Mouse (Mus musculus) ES-Bruce4 (cell line): ENCODE data around the gene Eid3. TPM values are rescaled to one million over a fixed set of nuclear protein-coding genes. Genes with fewer than 3 reads are reported as not detected.
A peak's percentile ranks its signal among the peaks of the same experiment; 100 is the strongest.

Experiments
- H3K27ac ChIP-seq: 2 replicates; pipeline ENCODE4 v1.5.1; 2012; ENCODE audit warnings: low read length, inconsistent platforms; ENCODE audit not compliant: insufficient read depth
- H3K27me3 ChIP-seq: 2 replicates; pipeline ENCODE4 v1.6.1; 2012; ENCODE audit warnings: mild to moderate bottlenecking, low read length, inconsistent platforms; ENCODE audit not compliant: control insufficient read depth, poor library complexity, insufficient read depth, severe bottlenecking
- H3K36me3 ChIP-seq: 2 replicates; pipeline ENCODE4 v1.6.1; 2012; ENCODE audit warnings: inconsistent platforms, mild to moderate bottlenecking, low read length, moderate library complexity; ENCODE audit not compliant: control insufficient read depth, poor library complexity, insufficient read depth, severe bottlenecking
- H3K4me1 ChIP-seq: one replicate; pipeline ENCODE4 v1.8.1; 2011; ENCODE audit warnings: low read length; ENCODE audit not compliant: control insufficient read depth, insufficient read depth
- H3K4me3 ChIP-seq: 2 replicates; pipeline ENCODE4 v1.5.1; 2011; ENCODE audit warnings: low read depth, mild to moderate bottlenecking, low read length
- H3K9ac ChIP-seq: 2 replicates; pipeline ENCODE4 v1.6.1; 2012; ENCODE audit warnings: low read depth, mild to moderate bottlenecking, inconsistent platforms; ENCODE audit not compliant: poor library complexity, severe bottlenecking
- H3K9me3 ChIP-seq: replicated peaks from 2 replicates; pipeline ENCODE4 v1.6.1; 2012; ENCODE audit warnings: mild to moderate bottlenecking, low read length, inconsistent platforms; ENCODE audit not compliant: control insufficient read depth, poor library complexity, insufficient read depth, severe bottlenecking
- CTCF ChIP-seq: IDR thresholded peaks from one replicate; pipeline ENCODE4 v1.8.1; 2011; ENCODE audit warnings: low read depth, low read length
- EP300 ChIP-seq: IDR thresholded peaks from 2 replicates; pipeline ENCODE4 v1.6.1; 2011; ENCODE audit warnings: low read depth, low read length; ENCODE audit not compliant: insufficient read depth
- POLR2A ChIP-seq: IDR thresholded peaks from one replicate; pipeline ENCODE4 v1.8.1; 2011; ENCODE audit warnings: low read length; ENCODE audit not compliant: insufficient read depth
- polyA plus RNA-seq: library from polyadenylated mRNA; stranded (reverse); fragments of >200 nt; gene quantifications from 2 replicates; pipeline ENCODE4 v1.2.4, GENCODE M21; 2011; ENCODE audit warnings: low read depth; ENCODE audit not compliant: missing spikeins, insufficient read depth, insufficient read length

The Eid3 gene
- polyA plus RNA-seq, 1 experiment: 12.7 TPM

DNA sequence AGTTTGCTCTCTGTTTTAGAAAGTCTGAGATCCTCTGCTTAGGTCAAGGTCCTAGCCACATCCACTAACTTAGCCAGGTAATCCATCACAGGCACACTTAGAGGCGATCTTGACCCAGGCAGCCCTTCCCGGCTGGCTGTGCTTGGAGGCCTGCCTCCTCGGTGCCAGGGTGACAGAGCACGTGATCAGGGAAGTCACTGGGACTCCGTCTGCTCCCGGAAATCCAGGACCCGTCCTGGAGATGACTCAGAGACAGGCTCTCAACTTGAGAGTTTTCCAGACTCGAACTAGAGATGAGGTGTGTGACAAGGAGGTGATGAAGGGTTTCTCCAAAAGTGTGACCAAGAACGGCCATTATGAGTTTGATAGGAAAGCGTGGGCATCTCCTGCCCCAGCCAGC lies 41.9 kb upstream of the Eid3 start:
- Histone ChIP-seq H3K9me3 (no peaks in the 10 kb centered on the region), H3K27me3 (no peaks in the 10 kb centered on the region), H3K4me3 (no peak overlapping the region), H3K27ac (no peak overlapping the region), H3K36me3 (no peaks in the 10 kb centered on the region), H3K4me1 (no peaks in the 10 kb centered on the region), H3K9ac (no peak overlapping the region)
- no peak for TF ChIP-seq EP300

DNA sequence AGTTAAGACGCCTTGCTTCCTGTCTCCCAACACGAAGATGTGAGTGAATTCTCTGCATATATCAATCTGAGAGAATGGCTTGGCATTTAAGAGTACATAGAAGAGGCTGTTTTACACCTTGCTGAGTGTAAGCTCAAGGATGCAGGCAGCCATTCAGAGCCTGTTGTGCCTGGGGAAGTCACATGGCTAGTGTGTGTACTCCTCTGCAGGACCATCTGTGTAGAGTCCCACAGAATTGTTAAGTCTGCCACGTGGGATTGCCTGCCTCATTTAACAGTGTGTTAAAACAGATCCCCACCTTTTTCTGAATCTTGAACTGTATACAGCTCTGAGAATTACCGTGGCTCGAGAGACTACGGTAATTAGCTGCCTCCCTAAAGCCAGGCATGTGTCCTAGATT lies 39.9 kb upstream of the Eid3 start:
- H3K4me1 ChIP-seq: no peaks in the 10 kb centered on the region
- no peak overlapping the region for H3K27ac ChIP-seq
- no peak overlapping the region for H3K9ac ChIP-seq
- H3K9me3 ChIP-seq: no peaks in the 10 kb centered on the region
- no peak overlapping the region for H3K4me3 ChIP-seq
- H3K27me3 ChIP-seq: no peaks in the 10 kb centered on the region
- TF ChIP-seq CTCF (no peak), EP300 (no peak), POLR2A (no peak)
- no peaks in the 10 kb centered on the region for H3K36me3 ChIP-seq

DNA sequence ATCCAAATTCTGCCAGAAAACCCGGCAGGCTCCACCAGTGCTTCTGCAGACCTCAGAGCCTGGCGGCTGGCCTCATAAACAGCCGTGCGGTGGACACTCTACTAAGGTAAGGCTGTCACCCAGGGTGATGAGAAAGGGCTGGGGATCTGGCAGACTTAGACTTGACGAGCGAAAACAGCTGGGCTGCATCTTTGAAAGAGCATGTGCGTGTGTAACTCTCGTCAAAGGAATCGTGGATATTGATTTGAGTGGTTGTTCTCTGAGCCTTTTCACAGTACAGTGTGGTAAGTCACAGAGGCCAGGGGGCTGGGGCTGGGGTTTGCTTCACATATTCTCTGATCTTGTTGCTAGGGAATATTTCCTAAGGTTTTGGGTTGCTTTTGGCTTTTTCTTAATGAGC lies 32.5 kb upstream of the Eid3 start, which contains the start of gene Txnrd1:
Gene Txnrd1 (plus strand): TSS at position 26 of the 400 bp plus-strand sequence.
- Histone ChIP-seq H3K9me3 (no peaks in the 10 kb centered on the region), H3K4me3 (no peak within 1 kb of the TSS), H3K27ac (no peak within 1 kb of the TSS), H3K36me3 (no peaks in the 10 kb centered on the region), H3K27me3 (no peaks in the 10 kb centered on the region), H3K4me1 (no peaks in the 10 kb centered on the region), H3K9ac (no peak within 1 kb of the TSS)
- TF ChIP-seq CTCF (no peak), EP300 (no peak), POLR2A (no peak)

DNA sequence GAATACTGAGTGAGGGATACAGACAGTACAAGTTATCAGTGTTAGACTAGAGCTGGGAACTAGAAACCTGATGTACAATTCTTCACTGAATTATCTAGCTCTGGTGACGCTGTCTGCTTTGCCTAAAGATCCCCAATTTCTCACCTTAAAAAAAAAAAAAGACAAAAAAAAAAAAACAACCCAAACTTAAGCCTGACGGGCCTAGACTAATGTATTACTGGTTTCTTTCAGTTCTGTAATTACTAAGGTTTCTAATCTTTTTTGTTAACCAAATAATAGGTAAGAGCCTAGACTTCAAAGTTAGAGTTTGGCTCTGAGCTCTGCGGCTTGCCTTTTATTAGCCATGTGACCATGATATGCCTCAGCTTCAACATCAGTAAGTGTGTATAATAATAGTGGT lies 30.5 kb upstream of the Eid3 start:
- Histone ChIP-seq H3K9ac (no peak overlapping the region), H3K36me3 (no peaks in the 10 kb centered on the region), H3K27me3 (no peaks in the 10 kb centered on the region), H3K9me3 (no peaks in the 10 kb centered on the region), H3K4me3 (no peak overlapping the region), H3K4me1 (no peaks in the 10 kb centered on the region), H3K27ac (no peak overlapping the region)
- TF ChIP-seq POLR2A: no peak
- no peak for TF ChIP-seq CTCF
- TF ChIP-seq EP300: no peak

DNA sequence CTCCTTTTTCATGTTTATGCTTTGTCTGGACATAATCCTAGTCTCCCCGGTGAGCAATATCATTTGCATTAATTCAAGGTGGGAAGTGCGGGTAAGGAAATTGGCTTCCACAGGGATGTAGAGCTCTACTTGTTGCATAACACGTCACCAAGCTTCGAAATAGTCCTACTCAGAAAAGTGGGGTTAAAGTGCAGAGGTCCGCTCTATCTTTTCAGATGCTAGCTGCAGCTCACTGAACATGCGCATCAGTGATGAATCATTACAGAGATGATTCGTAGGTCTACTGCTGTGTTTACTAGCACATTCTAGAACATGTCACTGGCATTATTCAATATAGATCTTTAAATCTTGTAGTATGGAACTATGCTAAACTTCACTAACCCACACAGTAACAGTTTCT lies 28.0 kb upstream of the Eid3 start:
- Histone ChIP-seq H3K27me3 (no peaks in the 10 kb centered on the region), H3K9ac (no peak overlapping the region), H3K9me3 (no peaks in the 10 kb centered on the region), H3K4me3 (no peak overlapping the region), H3K27ac (no peak overlapping the region), H3K4me1 (no peaks in the 10 kb centered on the region), H3K36me3 (no peaks in the 10 kb centered on the region)
- TF ChIP-seq EP300 (no peak), CTCF (no peak), POLR2A (no peak)

DNA sequence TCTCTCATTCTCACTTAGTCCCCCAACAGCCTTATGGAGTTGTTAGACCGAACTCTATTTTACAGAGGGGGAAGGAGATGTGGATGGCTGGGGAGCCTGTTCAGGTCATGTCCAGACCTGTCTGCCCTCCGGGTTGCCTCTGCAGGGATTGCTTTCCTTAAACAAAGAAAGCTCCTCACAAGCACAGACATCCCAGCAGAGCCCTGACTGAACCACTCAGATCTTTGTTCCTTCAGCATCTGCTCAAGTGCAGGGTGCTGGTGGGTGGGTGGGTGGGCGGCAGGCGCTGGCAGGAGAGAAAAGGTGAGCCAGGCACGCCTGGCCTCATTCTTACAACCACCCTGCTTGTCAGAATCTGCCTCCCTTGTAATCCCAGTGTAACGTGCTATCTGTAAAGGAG lies 22.3 kb upstream of the Eid3 start:
- Histone ChIP-seq H3K27me3 (no peaks in the 10 kb centered on the region), H3K27ac (peak overlapping the region; percentile 93), H3K4me3 (no peak overlapping the region), H3K9me3 (no peaks in the 10 kb centered on the region), H3K4me1 (peaks cover 4% of the 10 kb centered on the region), H3K36me3 (no peaks in the 10 kb centered on the region), H3K9ac (peak overlapping the region; percentile 56; the same call in 1 of the 2 replicates)
- peak; percentile 73 for TF ChIP-seq EP300
- TF ChIP-seq POLR2A: no peak
